Comparison of ENCODE assay signal across 8 mouse cellular contexts in genomic region chr1:59481456-59482291, GRCm38 (mm10). TPM values are rescaled to one million over a fixed set of nuclear protein-coding genes. Genes with fewer than 3 reads are reported as not detected.
DNase-seq lines count a peak whose midpoint lies in the region; ATAC-seq and TF ChIP-seq lines count a peak whose summit lies in the region.

No protein-coding gene starts in this region.

- ATAC-seq in heart, embryonic 11.5 days (replicated peaks; ENCODE audit: insufficient number of reproducible peaks, low FRiP score, low TSS enrichment) = peak; percentile 92
- peak; percentile 96 for ATAC-seq in kidney, embryonic 16.5 days (ENCODE audit: low FRiP score, low TSS enrichment)

- peaks cover 31% of the 10 kb centered on the region for H3K4me1 ChIP-seq in bone marrow macrophage, adult 2 months (ENCODE audit: control insufficient read depth, insufficient read depth, low read length)
- peaks cover 5% of the 10 kb centered on the region for H3K4me1 ChIP-seq in embryonic fibroblast, embryonic 13.5 days (ENCODE audit: control insufficient read depth, insufficient read depth, low read length)
- peaks cover 16% of the 10 kb centered on the region for H3K4me1 ChIP-seq in heart, embryonic 11.5 days (ENCODE audit: control insufficient read depth, insufficient read depth, low read length)
- peaks cover 32% of the 10 kb centered on the region for H3K4me1 ChIP-seq in kidney, embryonic 16.5 days (ENCODE audit: insufficient read depth, low read length)
- H3K4me1 ChIP-seq in liver, adult 2 months (ENCODE audit: control insufficient read depth, insufficient read depth, low read length) = peaks cover 5% of the 10 kb centered on the region; the same call in 1 of the 2 replicates

- no peak for TF ChIP-seq CTCF in bone marrow macrophage, adult 2 months (IDR thresholded peaks at IDR 0.05; ENCODE audit: low read depth, low read length)
- TF ChIP-seq CTCF in embryonic fibroblast, embryonic 13.5 days (IDR thresholded peaks at IDR 0.05; ENCODE audit: borderline replicate concordance, insufficient read depth, low read length) = no peak
- 0 out of 2 replicates have a peak, but pooled peaks have one; percentile 18 for TF ChIP-seq CTCF in liver, adult 2 months (IDR thresholded peaks at IDR 0.05; ENCODE audit: low read depth, low read length)

- peak; percentile 96 for DNase-seq in A20 (ENCODE audit: low read depth, low spot score)
- DNase-seq in liver, adult 2 months (ENCODE audit: extremely low read depth, low read depth, low spot score) = peak; percentile 92
- DNase-seq in splenic B cell, adult 2 months (ENCODE audit: low read depth, low spot score) = peak; percentile 91

- no peaks in the 10 kb centered on the region for H3K9me3 ChIP-seq in heart, embryonic 11.5 days (replicated peaks; ENCODE audit: control insufficient read depth, low read length)
- H3K9me3 ChIP-seq in kidney, embryonic 16.5 days (ENCODE audit: low read length) = no peaks in the 10 kb centered on the region

- H3K4me3 ChIP-seq in bone marrow macrophage, adult 2 months (ENCODE audit: insufficient read depth, low read length) = peak overlapping the region; percentile 94
- peak overlapping the region; percentile 60 for H3K4me3 ChIP-seq in embryonic fibroblast, embryonic 13.5 days (ENCODE audit: insufficient read depth, low read length)
- peak overlapping the region; percentile 76 for H3K4me3 ChIP-seq in heart, embryonic 11.5 days (ENCODE audit: low read depth, low read length)
- H3K4me3 ChIP-seq in kidney, embryonic 16.5 days (ENCODE audit: low read length) = peak overlapping the region; percentile 82
- peak overlapping the region; percentile 81 for H3K4me3 ChIP-seq in liver, adult 2 months (ENCODE audit: insufficient read depth, low read depth, low read length)
- peak overlapping the region; percentile 79 for H3K4me3 ChIP-seq in myocyte

- peak overlapping the region; percentile 90 for H3ac ChIP-seq in myocyte (ENCODE audit: control insufficient read depth, insufficient read length)

- peak overlapping the region; percentile 84 for H3K27ac ChIP-seq in bone marrow macrophage, adult 2 months (ENCODE audit: insufficient read depth, low read depth, low read length)
- peak overlapping the region; percentile 99 for H3K27ac ChIP-seq in embryonic fibroblast, embryonic 13.5 days (ENCODE audit: insufficient read depth, low read length)
- H3K27ac ChIP-seq in heart, embryonic 11.5 days (ENCODE audit: low read depth, low read length) = peak overlapping the region; percentile 89
- peak overlapping the region; percentile 98 for H3K27ac ChIP-seq in kidney, embryonic 16.5 days (ENCODE audit: low read length)
- peak overlapping the region; percentile 90 for H3K27ac ChIP-seq in liver, adult 2 months (replicated peaks; ENCODE audit: insufficient read depth, low read depth, low read length)

- H3K9ac ChIP-seq in heart, embryonic 11.5 days (ENCODE audit: low read depth, low read length) = peak overlapping the region; percentile 83
- H3K9ac ChIP-seq in kidney, embryonic 16.5 days (replicated peaks; ENCODE audit: low read length) = peak overlapping the region; percentile 93
- peak overlapping the region; percentile 93 for H3K9ac ChIP-seq in liver, adult 2 months (ENCODE audit: low read depth, low read length)

- peak; percentile 43; the same call in 1 of the 2 replicates for TF ChIP-seq POLR2A in bone marrow macrophage, adult 2 months (IDR thresholded peaks at IDR 0.05; ENCODE audit: borderline replicate concordance, low read depth, low read length)
- peak; percentile 98 for TF ChIP-seq POLR2A in embryonic fibroblast, embryonic 13.5 days (IDR thresholded peaks at IDR 0.05; ENCODE audit: low read depth, low read length)
- TF ChIP-seq POLR2A in liver, adult 2 months (IDR thresholded peaks at IDR 0.05; ENCODE audit: extremely low read depth, insufficient read depth, low read length) = peak; percentile 99
- TF ChIP-seq POLR2A in myocyte (IDR thresholded peaks at IDR 0.05; ENCODE audit: insufficient read length, low read depth) = peak; percentile 95

- no peaks in the 10 kb centered on the region; the same call in 1 of the 2 replicates for H3K36me3 ChIP-seq in heart, embryonic 11.5 days (ENCODE audit: control insufficient read depth, insufficient read depth, low read length)
- no peaks in the 10 kb centered on the region; the same call in 1 of the 2 replicates for H3K36me3 ChIP-seq in kidney, embryonic 16.5 days (ENCODE audit: insufficient read depth, low read length)
- no peaks in the 10 kb centered on the region for H3K36me3 ChIP-seq in liver, adult 2 months (ENCODE audit: control insufficient read depth, insufficient read depth, low read length)
- H3K36me3 ChIP-seq in myocyte (ENCODE audit: control insufficient read depth, insufficient read depth) = no peaks in the 10 kb centered on the region
- no peaks in the 10 kb centered on the region for H3K36me3 ChIP-seq in splenic B cell, adult 2 months (ENCODE audit: control insufficient read depth, insufficient read depth, low read length, poor library complexity, severe bottlenecking)

- H3K4me2 ChIP-seq in heart, embryonic 11.5 days = peak overlapping the region; percentile 80
- H3K4me2 ChIP-seq in kidney, embryonic 16.5 days (replicated peaks; ENCODE audit: low read depth, low read length) = peak overlapping the region; percentile 87
- H3K4me2 ChIP-seq in myocyte (ENCODE audit: low read depth) = peak overlapping the region; percentile 99

- H3K79me2 ChIP-seq in liver, adult 2 months (ENCODE audit: control insufficient read depth, insufficient read depth, low read length) = peaks cover 26% of the 10 kb centered on the region
- H3K79me2 ChIP-seq in myocyte (ENCODE audit: control insufficient read depth, insufficient read depth) = peaks cover 39% of the 10 kb centered on the region

- under 1% methylated on average over 54 of the region's 57 CpGs for WGBS in heart, embryonic 11.5 days (ENCODE audit: insufficient replicate concordance)
- under 1% methylated on average over 57 of the region's 57 CpGs for WGBS in kidney, embryonic 16.5 days
- under 1% methylated on average over 57 of the region's 57 CpGs for WGBS in liver, adult 2 months

- H3K27me3 ChIP-seq in heart, embryonic 11.5 days (ENCODE audit: control insufficient read depth, insufficient read depth, low read length) = peaks cover 19% of the 10 kb centered on the region
- no peaks in the 10 kb centered on the region for H3K27me3 ChIP-seq in kidney, embryonic 16.5 days (ENCODE audit: insufficient read depth, low read length)
- H3K27me3 ChIP-seq in liver, adult 2 months (ENCODE audit: control insufficient read depth, insufficient read depth, low read length) = no peaks in the 10 kb centered on the region
- H3K27me3 ChIP-seq in myocyte (ENCODE audit: control insufficient read depth, insufficient read depth, insufficient read length) = no peaks in the 10 kb centered on the region
- no peaks in the 10 kb centered on the region for H3K27me3 ChIP-seq in splenic B cell, adult 2 months (ENCODE audit: control insufficient read depth, insufficient read depth, low read length, poor library complexity, severe bottlenecking)

TF ChIP-seq in myocyte, 11 proteins besides CTCF, POLR2A, EP300 and RAD21:
- TF ChIP-seq USF1 (IDR thresholded peaks at IDR 0.05; ENCODE audit: low read depth) (peak; percentile 80), POLR2AphosphoS2 (IDR thresholded peaks at IDR 0.05; ENCODE audit: insufficient read length, low read depth) (peak; percentile 98), MAX (IDR thresholded peaks at IDR 0.05; ENCODE audit: low read depth) (no peak), E2F4 (IDR thresholded peaks at IDR 0.05; ENCODE audit: insufficient read depth) (no peak), MYOD1 (IDR thresholded peaks at IDR 0.05; ENCODE audit: control insufficient read depth in 1 of 3, insufficient read length in 2 of 3, low read depth in 2 of 3) (peak in 1 of 3 experiments; percentile 30), TCF12 (IDR thresholded peaks at IDR 0.05; ENCODE audit: insufficient read depth, poor library complexity, severe bottlenecking) (no peak), SRF (IDR thresholded peaks at IDR 0.05; ENCODE audit: control insufficient read depth, insufficient read length, low read depth) (no peak), CEBPB (IDR thresholded peaks at IDR 0.05; ENCODE audit: insufficient read depth, poor library complexity, severe bottlenecking) (no peak), REST (IDR thresholded peaks at IDR 0.05; ENCODE audit: insufficient read depth, insufficient read length) (peak; percentile 30), TCF3 (IDR thresholded peaks at IDR 0.05; ENCODE audit: insufficient read length, low read depth) (no peak), MYOG (IDR thresholded peaks at IDR 0.05; ENCODE audit: control insufficient read depth in 1 of 3, insufficient read depth in 1 of 3, insufficient read length in 2 of 3, low read depth in 2 of 3) (peak in 2 of 3 experiments; percentile 8 to 26)
TF ChIP-seq in myocyte: peak in this region for 5.

RNA-seq across cellular contexts. Expression of gene Fzd7, which starts 0.6 kb away (rescaled TPM):
- 4.3 and 4.5 TPM in 2 replicates for polyA plus RNA-seq in bone marrow macrophage, adult 2 months (2012; ENCODE audit: insufficient read depth, insufficient read length, missing spikeins)
- polyA plus RNA-seq in embryonic fibroblast, embryonic 13.5 days (2011; ENCODE audit: insufficient read length, low read depth, missing spikeins) = 43.0 and 50.6 TPM in 2 replicates
- polyA plus RNA-seq in heart, embryonic 11.5 days (2014; fragmentation: Nextera tagmentation; extraction: Ambion mirVana) = 4.5 and 6.0 TPM in 2 replicates
- 16.0 and 18.2 TPM in 2 replicates for polyA plus RNA-seq in kidney, embryonic 16.5 days (2015; fragmentation: Nextera tagmentation; extraction: Ambion mirVana)
- 4.5 and 5.6 TPM in 2 replicates for total RNA-seq in liver, adult 2 months (2014; rRNA removed)
- 11.7 and 12.8 TPM in 2 replicates for polyA plus RNA-seq in liver, adult 2 months (2012; rRNA removed)
- 16.4 TPM for polyA plus RNA-seq in myocyte (2012; fragmentation: generic; extraction: Trizol)

RNA-seq across cellular contexts. Expression of gene Gm973, which starts 34.4 kb away (rescaled TPM):
- not detected in 2 replicates for polyA plus RNA-seq in bone marrow macrophage, adult 2 months (2012; ENCODE audit: insufficient read depth, insufficient read length, missing spikeins)
- polyA plus RNA-seq in embryonic fibroblast, embryonic 13.5 days (2011; ENCODE audit: insufficient read length, low read depth, missing spikeins) = not detected in 2 replicates
- 0.17 TPM in 1 of 2 replicates, not detected in the other for polyA plus RNA-seq in heart, embryonic 11.5 days (2014; fragmentation: Nextera tagmentation; extraction: Ambion mirVana)
- 1.1 and 1.5 TPM in 2 replicates for polyA plus RNA-seq in kidney, embryonic 16.5 days (2015; fragmentation: Nextera tagmentation; extraction: Ambion mirVana)
- total RNA-seq in liver, adult 2 months (2014; rRNA removed) = 0.27 TPM in 1 of 2 replicates, not detected in the other
- polyA plus RNA-seq in liver, adult 2 months (2012; rRNA removed) = not detected in 2 replicates
- polyA plus RNA-seq in myocyte (2012; fragmentation: generic; extraction: Trizol) = not detected

Comparison
In these comparisons a context has a peak if more than half of its experiments do, and no peak if none do; other contexts are left out.
1. Peak in every context shown above with its lines: DNase-seq, ATAC-seq, H3K4me3 ChIP-seq and H3K27ac ChIP-seq.
2. POLR2A ChIP-seq: peak in every context shown above with its lines; median percentile 99 in liver, adult 2 months; 98 in embryonic fibroblast, embryonic 13.5 days; 95 in myocyte; 43 in bone marrow macrophage, adult 2 months.